Mouse (Mus musculus) stomach, postnatal 0 days (tissue): ENCODE results near the gene Yes1. TPM values are rescaled to one million over a fixed set of nuclear protein-coding genes. Genes with fewer than 3 reads are reported as not detected.
A peak's percentile ranks its signal among the peaks of the same experiment; 100 is the strongest.
"Not testable (repeated sequence)": the region's sequence is repeated elsewhere in the genome, so short reads cannot be mapped to it uniquely, and the experiment has no call there.

Experiments used
- ATAC-seq: fragments of 200-750 bp; cut with Nextera tagmentation; 2 replicates; pipeline ENCODE4 v1.8.0; 2017; ENCODE audit not compliant: low FRiP score, low TSS enrichment
- DNase-seq: peaks from one replicate; pipeline ENCODE4 v3.0.0-alpha.2; 2016; ENCODE audit warnings: low spot score
- H3K27ac ChIP-seq: fragments of 300-500 bp; sonication (generic); replicated peaks from 2 replicates; pipeline ENCODE4 v1.5.1; 2014; ENCODE audit warnings: mild to moderate bottlenecking, control low read depth
- H3K27me3 ChIP-seq: fragments of 300-500 bp; sonication (generic); 2 replicates; pipeline ENCODE4 v1.6.1; 2014; ENCODE audit warnings: low read length; ENCODE audit not compliant: control insufficient read depth, insufficient read depth
- H3K36me3 ChIP-seq: fragments of 300-500 bp; sonication (generic); 2 replicates; pipeline ENCODE4 v1.6.1; 2014; ENCODE audit warnings: low read length, mixed read lengths; ENCODE audit not compliant: control insufficient read depth, insufficient read depth
- H3K4me1 ChIP-seq: fragments of 300-500 bp; sonication (generic); replicated peaks from 2 replicates; pipeline ENCODE4 v1.6.1; 2014; ENCODE audit warnings: antibody characterized with exemption; ENCODE audit not compliant: control insufficient read depth, insufficient read depth
- H3K4me2 ChIP-seq: fragments of 300-500 bp; sonication (generic); replicated peaks from 2 replicates; pipeline ENCODE4 v1.6.1; 2014; ENCODE audit warnings: low read depth, mild to moderate bottlenecking, control low read depth, moderate library complexity
- H3K4me3 ChIP-seq: fragments of 300-500 bp; sonication (generic); 2 replicates; pipeline ENCODE4 v1.5.1; 2014; ENCODE audit warnings: low read depth, low read length, control low read depth
- H3K9ac ChIP-seq: fragments of 300-500 bp; sonication (generic); 2 replicates; pipeline ENCODE4 v1.6.1; 2014; ENCODE audit warnings: mild to moderate bottlenecking, low read length, control low read depth, mixed read lengths
- H3K9me3 ChIP-seq: fragments of 300-500 bp; sonication (generic); 2 replicates; pipeline ENCODE4 v1.6.1; 2016; ENCODE audit warnings: low read length; ENCODE audit not compliant: control insufficient read depth
- CTCF ChIP-seq: IDR thresholded peaks from 2 replicates; pipeline ENCODE4 v1.5.1; 2016; ENCODE audit warnings: antibody characterized with exemption, low read depth, mild to moderate bottlenecking, moderate library complexity
- EP300 ChIP-seq: optimal IDR thresholded peaks from 2 replicates; pipeline ENCODE3; 2016; ENCODE audit warnings: antibody characterized with exemption
- WGBS: fragments of 180-500 bp; shearing (Covaris S2); extraction: QIAGEN DNeasy Blood & Tissue Kit; methylation state at CpG from one replicate; pipeline ENCODE4 v1.1.7; 2014; 5-methylcytosine and 5-hydroxymethylcytosine counted together
- polyA plus RNA-seq: library from polyadenylated mRNA; unstranded; fragments of >200 nt; fragmentation: Nextera tagmentation; extraction: Ambion mirVana; gene quantifications from 2 replicates; pipeline ENCODE4 v1.2.1, GENCODE M21; 2015

The Yes1 gene
- polyA plus RNA-seq, 1 experiment from 2014 or later, result 15.0 TPM

DNA sequence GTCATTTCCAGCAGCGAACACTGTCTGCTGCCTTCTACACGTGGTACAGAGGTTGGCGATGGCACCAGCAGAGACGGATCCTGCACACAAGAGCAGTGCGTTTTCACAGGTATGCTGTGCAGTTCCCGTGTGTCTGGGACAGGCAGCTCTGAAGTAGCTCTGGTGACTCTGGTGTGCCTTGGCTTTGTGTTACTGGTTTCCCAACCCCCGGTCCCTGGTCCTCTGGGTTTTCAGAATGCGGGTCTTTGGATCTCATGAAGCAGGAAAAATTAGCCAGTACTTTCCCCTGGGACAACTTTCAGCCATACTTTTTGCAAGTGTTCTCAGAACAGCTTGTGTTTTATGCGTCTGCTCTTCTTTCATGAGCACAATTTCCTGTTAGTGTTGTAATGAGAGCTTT is 109.4 kb downstream of the Yes1 start:
- ATAC-seq (no peak), DNase-seq (no peak)
- TF ChIP-seq EP300, result no peak
- H3K9me3 ChIP-seq, result no peaks in the 10 kb centered on the region
- H3K36me3 ChIP-seq, result no peaks in the 10 kb centered on the region
- no peak overlapping the region for H3K27ac ChIP-seq
- WGBS, result 78% methylated on average over 9 of the region's 9 CpGs
- no peak overlapping the region for H3K4me2 ChIP-seq
- H3K27me3 ChIP-seq, result no peaks in the 10 kb centered on the region
- no peak overlapping the region for H3K4me3 ChIP-seq
- no peak overlapping the region for H3K9ac ChIP-seq
- H3K4me1 ChIP-seq, result no peaks in the 10 kb centered on the region

- H3K4me3 ChIP-seq, result no peak overlapping the region
- no peaks in the 10 kb centered on the region for H3K27me3 ChIP-seq
- H3K36me3 ChIP-seq, result no peaks in the 10 kb centered on the region
- H3K9me3 ChIP-seq, result no peaks in the 10 kb centered on the region
- no peak for ATAC-seq
- WGBS, result 60% methylated on average over 3 of the region's 3 CpGs
- DNase-seq, result no peak
- H3K9ac ChIP-seq, result no peak overlapping the region
- no peaks in the 10 kb centered on the region for H3K4me1 ChIP-seq
- TF ChIP-seq CTCF, result no peak
- no peak for TF ChIP-seq EP300
- no peak overlapping the region for H3K4me2 ChIP-seq
- H3K27ac ChIP-seq, result no peak overlapping the region
Observed at GRCm38 (mm10) chr5:32721316-32721715, 110.3 kb downstream of the Yes1 start.

- DNase-seq (peak; percentile 41), ATAC-seq (peak; percentile 58)
- no peak overlapping the region for H3K4me3 ChIP-seq
- no peaks in the 10 kb centered on the region for H3K36me3 ChIP-seq
- no peaks in the 10 kb centered on the region for H3K4me1 ChIP-seq
- H3K27ac ChIP-seq, result no peak overlapping the region
- no peaks in the 10 kb centered on the region for H3K9me3 ChIP-seq
- no peak overlapping the region for H3K9ac ChIP-seq
- TF ChIP-seq EP300, result no peak
- TF ChIP-seq CTCF, result no peak
- no peaks in the 10 kb centered on the region for H3K27me3 ChIP-seq
- 61% methylated on average over 7 of the region's 7 CpGs for WGBS
- H3K4me2 ChIP-seq, result no peak overlapping the region
Observed at GRCm38 (mm10) chr5:32722263-32722662, 111.3 kb downstream of the Yes1 start.

GRCm38 (mm10) chr5:32722711-32723110 is 111.7 kb downstream of the Yes1 start:
- not testable (repeated sequence) for H3K4me2 ChIP-seq, H3K4me3 ChIP-seq, H3K4me1 ChIP-seq, H3K27me3 ChIP-seq, H3K9ac ChIP-seq, H3K9me3 ChIP-seq, H3K36me3 ChIP-seq, H3K27ac ChIP-seq
- DNase-seq (peak; percentile 9), ATAC-seq (0 out of 2 replicates have a peak, but pooled peaks have one; percentile 48)
- WGBS, result 76% methylated on average over 8 of the region's 8 CpGs

GRCm38 (mm10) chr5:32723981-32724380 is 113.0 kb downstream of the Yes1 start:
- Histone ChIP-seq H3K36me3 (no peaks in the 10 kb centered on the region), H3K4me1 (no peaks in the 10 kb centered on the region), H3K4me3 (no peak overlapping the region), H3K9ac (no peak overlapping the region), H3K27me3 (no peaks in the 10 kb centered on the region), H3K4me2 (no peak overlapping the region), H3K27ac (no peak overlapping the region), H3K9me3 (no peaks in the 10 kb centered on the region)
- ATAC-seq (no peak), DNase-seq (peak; percentile 13)
- WGBS, result 77% methylated on average over 7 of the region's 7 CpGs
- no peak for TF ChIP-seq CTCF
- TF ChIP-seq EP300, result no peak

DNA sequence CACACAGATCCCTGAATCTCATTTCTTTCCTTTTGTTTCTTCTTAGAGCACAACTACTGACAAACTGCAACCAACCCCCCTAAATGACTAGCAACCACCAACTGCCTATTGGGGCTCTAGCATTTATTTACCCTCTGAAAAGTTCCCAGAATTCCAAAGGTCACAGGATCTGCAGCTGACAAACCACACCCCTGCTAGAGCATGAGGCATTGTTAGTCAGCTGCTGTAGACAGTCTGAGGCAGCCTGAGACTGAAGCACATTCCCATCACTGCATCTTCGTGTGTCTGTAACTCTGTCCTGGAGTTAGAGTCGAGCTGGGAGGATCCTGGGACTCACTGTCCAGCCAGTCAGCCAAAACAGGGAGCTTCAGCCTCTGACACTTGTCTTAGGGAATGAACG is 114.4 kb downstream of the Yes1 start:
- H3K4me3 ChIP-seq, H3K9ac ChIP-seq, H3K27me3 ChIP-seq, H3K4me2 ChIP-seq, H3K9me3 ChIP-seq, H3K4me1 ChIP-seq, DNase-seq, H3K36me3 ChIP-seq, H3K27ac ChIP-seq: not testable (repeated sequence)
- peak; percentile 79 for ATAC-seq
- WGBS, result 68% methylated on average over 3 of the region's 3 CpGs
